Mouse (Mus musculus) kidney, embryonic 15.5 days (tissue): ENCODE measurements at regions not wholly inside any gene's neighbourhood (a gene's known extent, or its start where the extent isn't known, plus 50 kb on each side); places are given as distances from the start of the nearest gene placed in this dataset.

Experiments used
- ATAC-seq: fragments of 200-750 bp; cut with Nextera tagmentation; replicated peaks from 2 replicates; pipeline ENCODE4 v1.8.0; 2017; ENCODE audit warnings: moderate TSS enrichment; ENCODE audit not compliant: low FRiP score
- H3K27ac ChIP-seq: fragments of 300-500 bp; sonication (generic); 2 replicates; pipeline ENCODE4 v1.5.1; 2015; ENCODE audit warnings: mild to moderate bottlenecking, inconsistent platforms
- H3K27me3 ChIP-seq: fragments of 300-500 bp; sonication (generic); 2 replicates; pipeline ENCODE4 v1.6.1; 2015; ENCODE audit warnings: inconsistent platforms
- H3K36me3 ChIP-seq: fragments of 300-500 bp; sonication (generic); 2 replicates; pipeline ENCODE4 v1.6.1; 2015; ENCODE audit warnings: inconsistent platforms
- H3K4me1 ChIP-seq: fragments of 300-500 bp; sonication (generic); 2 replicates; pipeline ENCODE4 v1.6.1; 2015; ENCODE audit warnings: inconsistent platforms
- H3K4me2 ChIP-seq: fragments of 300-500 bp; sonication (generic); 2 replicates; pipeline ENCODE4 v1.6.1; 2015; ENCODE audit warnings: moderate library complexity, mild to moderate bottlenecking, inconsistent platforms
- H3K4me3 ChIP-seq: fragments of 300-500 bp; sonication (generic); replicated peaks from 2 replicates; pipeline ENCODE4 v1.5.1; 2015; ENCODE audit warnings: mild to moderate bottlenecking, inconsistent platforms
- H3K9ac ChIP-seq: fragments of 300-500 bp; sonication (generic); 2 replicates; pipeline ENCODE4 v1.6.1; 2015; ENCODE audit warnings: mild to moderate bottlenecking, inconsistent platforms
- H3K9me3 ChIP-seq: fragments of 300-500 bp; sonication (generic); replicated peaks from 2 replicates; pipeline ENCODE4 v1.6.1; 2016; ENCODE audit warnings: inconsistent platforms
- WGBS: fragments of 180-500 bp; shearing (Covaris S2); methylation state at CpG from one replicate; pipeline ENCODE4 v1.1.7; 2015; ENCODE audit warnings: mixed read lengths; 5-methylcytosine and 5-hydroxymethylcytosine counted together

DNA sequence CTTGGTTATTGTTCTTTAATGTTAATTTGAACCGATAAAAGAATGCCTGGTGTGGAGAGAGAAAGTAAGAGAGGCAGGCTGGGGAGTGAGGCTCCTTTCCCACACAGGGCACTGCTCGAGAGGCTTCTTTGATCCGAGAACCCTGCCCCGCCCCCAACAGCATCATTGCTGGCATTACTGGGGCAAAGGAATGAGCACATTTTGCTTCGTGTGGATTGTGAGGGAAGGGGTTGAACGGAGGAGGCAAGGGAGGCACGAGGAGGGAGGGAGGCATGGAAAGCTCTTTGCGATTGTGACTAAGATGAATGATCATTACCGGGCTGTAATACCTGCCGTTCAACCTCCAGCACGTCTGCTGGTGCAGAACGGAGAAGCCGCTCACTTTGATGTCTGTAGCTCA is 178.2 kb upstream of the Gypa start:
- Histone ChIP-seq H3K27me3 (peaks cover 18% of the 10 kb centered on the region), H3K4me2 (peak overlapping the region; percentile 60), H3K4me1 (peaks cover 33% of the 10 kb centered on the region), H3K9me3 (no peaks in the 10 kb centered on the region), H3K27ac (peak overlapping the region; percentile 76), H3K4me3 (peak overlapping the region; percentile 25), H3K36me3 (no peaks in the 10 kb centered on the region), H3K9ac (0 out of 2 replicates have a peak overlapping the region, but pooled peaks have one; percentile 21)
- 3% methylated on average over 13 of the region's 13 CpGs for WGBS
- ATAC-seq: peak; percentile 84

- no peak overlapping the region for H3K9ac ChIP-seq
- peaks cover 18% of the 10 kb centered on the region for H3K27me3 ChIP-seq
- ATAC-seq: peak; percentile 84
- H3K36me3 ChIP-seq: no peaks in the 10 kb centered on the region
- H3K4me1 ChIP-seq: peaks cover 33% of the 10 kb centered on the region
- H3K9me3 ChIP-seq: no peaks in the 10 kb centered on the region
- 0 out of 2 replicates have a peak overlapping the region, but pooled peaks have one; percentile 25 for H3K4me3 ChIP-seq
- 3% methylated on average over 7 of the region's 7 CpGs for WGBS
- H3K27ac ChIP-seq: peak overlapping the region; percentile 76
- peak overlapping the region; percentile 60 for H3K4me2 ChIP-seq
These were observed 178.8 kb upstream of the Gypa start for GRCm38 (mm10) chr8:80314826-80315225.

DNA sequence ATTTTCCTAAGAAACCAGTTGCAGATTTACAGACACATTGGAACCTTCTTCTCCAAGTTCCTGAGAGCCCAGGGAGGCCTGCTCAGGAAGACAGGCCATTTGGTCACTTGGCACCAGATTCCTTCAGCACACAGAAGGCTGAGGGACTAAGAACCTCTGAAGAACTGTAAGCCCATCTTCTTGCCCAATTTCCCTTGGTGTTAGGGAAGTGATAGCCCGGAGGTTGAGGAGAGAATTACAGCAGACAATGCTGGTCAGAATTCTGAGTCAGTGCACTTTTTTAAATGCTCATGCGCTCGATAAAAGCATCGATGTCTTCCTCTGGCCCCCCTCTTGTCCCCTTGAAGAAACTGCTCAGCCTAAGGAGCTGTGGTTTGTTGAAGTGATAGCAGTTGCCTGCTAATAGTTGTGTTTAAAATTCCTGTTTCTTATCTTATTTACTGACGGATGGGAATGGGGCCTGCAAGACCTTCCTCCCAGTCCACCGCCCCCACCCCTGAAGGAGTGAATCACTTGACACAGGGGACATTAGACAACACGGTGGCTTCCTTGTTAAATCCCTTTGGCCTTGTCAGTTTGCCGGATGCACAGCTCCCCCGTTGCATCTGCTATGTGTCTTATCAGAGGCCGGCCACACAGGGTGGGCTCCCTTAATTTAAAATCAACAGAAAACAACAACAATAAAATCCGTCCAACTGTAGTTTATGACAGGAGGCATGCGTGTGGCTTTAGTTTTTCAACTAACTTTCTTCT is 179.5 kb upstream of the Gypa start:
- ATAC-seq: peak; percentile 63
- H3K4me2 ChIP-seq: 0 out of 2 replicates have a peak overlapping the region, but pooled peaks have one; percentile 9
- H3K27ac ChIP-seq: peak overlapping the region; percentile 28
- H3K4me1 ChIP-seq: peaks cover 33% of the 10 kb centered on the region
- H3K9me3 ChIP-seq: no peaks in the 10 kb centered on the region
- H3K9ac ChIP-seq: no peak overlapping the region
- no peak overlapping the region for H3K4me3 ChIP-seq
- peaks cover 18% of the 10 kb centered on the region for H3K27me3 ChIP-seq
- H3K36me3 ChIP-seq: no peaks in the 10 kb centered on the region
- 29% methylated on average over 12 of the region's 12 CpGs for WGBS

DNA sequence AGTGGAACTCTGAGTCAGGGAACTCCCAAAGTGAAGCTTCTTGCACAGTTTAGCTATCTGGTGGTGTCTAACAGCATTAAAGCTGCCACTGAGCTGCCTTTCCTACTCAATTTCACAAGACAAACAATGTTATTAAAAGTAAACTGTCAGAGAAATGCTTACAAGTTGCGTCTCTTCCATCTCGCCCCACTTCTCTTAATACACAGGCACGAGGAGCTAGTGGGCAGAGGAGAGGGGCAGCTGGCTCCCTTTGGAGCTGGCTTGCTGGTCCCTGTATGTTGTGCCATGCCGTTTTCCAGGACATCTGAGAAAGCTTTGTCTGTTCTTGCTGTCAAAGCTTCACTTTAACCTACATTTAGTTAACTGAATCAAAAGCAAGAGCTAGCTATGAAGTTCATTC is 185.8 kb upstream of the Gypa start:
- no peaks in the 10 kb centered on the region for H3K4me1 ChIP-seq
- H3K4me3 ChIP-seq: no peak overlapping the region
- H3K36me3 ChIP-seq: no peaks in the 10 kb centered on the region
- H3K4me2 ChIP-seq: no peak overlapping the region
- H3K27ac ChIP-seq: no peak overlapping the region
- H3K27me3 ChIP-seq: peaks cover 9% of the 10 kb centered on the region
- 82% methylated on average over 4 of the region's 4 CpGs for WGBS
- H3K9ac ChIP-seq: no peak overlapping the region
- no peak for ATAC-seq
- no peaks in the 10 kb centered on the region for H3K9me3 ChIP-seq

GRCm38 (mm10) chr8:80298596-80298995 is 195.0 kb upstream of the Gypa start:
- ATAC-seq: no peak
- Histone ChIP-seq H3K4me1 (no peaks in the 10 kb centered on the region), H3K4me3 (no peak overlapping the region), H3K27me3 (no peaks in the 10 kb centered on the region), H3K9me3 (no peaks in the 10 kb centered on the region), H3K4me2 (no peak overlapping the region), H3K36me3 (no peaks in the 10 kb centered on the region), H3K27ac (no peak overlapping the region), H3K9ac (no peak overlapping the region)
- WGBS: 77% methylated on average over 5 of the region's 5 CpGs

GRCm38 (mm10) chr8:80290311-80290710 is 203.3 kb upstream of the Gypa start:
- no peaks in the 10 kb centered on the region for H3K36me3 ChIP-seq
- ATAC-seq: no peak
- no peak overlapping the region for H3K27ac ChIP-seq
- H3K27me3 ChIP-seq: no peaks in the 10 kb centered on the region
- H3K4me2 ChIP-seq: no peak overlapping the region
- H3K4me3 ChIP-seq: no peak overlapping the region
- H3K9ac ChIP-seq: no peak overlapping the region
- H3K9me3 ChIP-seq: no peaks in the 10 kb centered on the region
- 75% methylated on average over 1 of the region's 1 CpGs for WGBS
- H3K4me1 ChIP-seq: no peaks in the 10 kb centered on the region

DNA sequence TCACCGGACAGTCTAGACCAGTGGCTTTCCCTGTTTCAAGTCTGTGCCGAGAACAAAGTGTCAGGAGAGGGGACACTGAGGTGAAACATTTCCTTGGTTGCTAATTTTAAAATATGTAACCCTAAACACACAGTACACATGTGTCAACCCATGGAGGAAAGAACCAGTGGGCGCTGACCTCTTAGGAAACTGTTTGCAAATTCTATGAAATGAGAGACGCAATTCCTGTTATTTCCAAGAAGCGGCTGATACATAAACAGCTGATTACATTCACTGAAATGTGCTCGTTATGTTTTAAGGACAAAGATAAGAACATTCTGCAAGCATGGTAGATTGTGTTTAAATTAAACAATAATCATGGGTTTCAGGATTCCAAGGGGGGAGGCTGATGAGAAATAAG is 204.3 kb upstream of the Gypa start:
- Histone ChIP-seq H3K4me2 (no peak overlapping the region), H3K9ac (no peak overlapping the region), H3K27me3 (no peaks in the 10 kb centered on the region), H3K27ac (no peak overlapping the region), H3K36me3 (no peaks in the 10 kb centered on the region), H3K4me3 (no peak overlapping the region), H3K9me3 (no peaks in the 10 kb centered on the region), H3K4me1 (no peaks in the 10 kb centered on the region)
- ATAC-seq: no peak
- 79% methylated on average over 6 of the region's 6 CpGs for WGBS

DNA sequence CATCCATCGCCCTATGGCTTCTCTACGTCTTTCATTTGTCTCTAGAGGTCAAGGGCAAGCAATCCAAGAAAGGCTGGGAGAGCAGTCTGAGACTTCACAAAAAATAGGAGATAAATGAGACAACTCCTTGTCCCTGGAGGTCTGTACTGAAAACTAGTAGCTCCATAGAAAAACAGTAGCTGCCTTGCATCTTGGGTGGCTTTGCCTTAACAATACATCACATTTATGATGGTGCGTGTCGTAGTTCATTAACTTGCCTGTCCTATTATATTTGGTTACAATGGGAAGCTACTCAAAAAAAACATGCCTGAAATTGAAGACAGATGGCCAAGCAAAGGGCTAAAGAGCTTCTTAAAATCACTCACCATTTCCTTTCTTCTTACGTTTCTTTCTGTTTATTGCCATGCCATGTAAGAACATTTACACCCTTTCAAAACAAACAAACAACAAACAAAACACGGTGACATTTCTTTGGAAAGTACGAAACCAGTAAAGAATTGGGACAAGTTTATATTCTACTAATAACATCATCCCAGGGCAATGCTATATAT is 211.2 kb upstream of the Hhip start:
- no peak overlapping the region for H3K9ac ChIP-seq
- peak; percentile 64 for ATAC-seq
- 23% methylated on average over 7 of the region's 7 CpGs for WGBS
- H3K9me3 ChIP-seq: no peaks in the 10 kb centered on the region
- no peak overlapping the region for H3K27ac ChIP-seq
- H3K4me3 ChIP-seq: no peak overlapping the region
- peaks cover 15% of the 10 kb centered on the region for H3K27me3 ChIP-seq
- H3K4me2 ChIP-seq: no peak overlapping the region
- H3K36me3 ChIP-seq: no peaks in the 10 kb centered on the region
- no peaks in the 10 kb centered on the region for H3K4me1 ChIP-seq

- no peaks in the 10 kb centered on the region for H3K36me3 ChIP-seq
- no peaks in the 10 kb centered on the region for H3K9me3 ChIP-seq
- H3K4me1 ChIP-seq: 0 out of 2 replicates have a peak, but pooled peaks cover 5% of the 10 kb centered on the region
- H3K4me2 ChIP-seq: no peak overlapping the region
- no peak overlapping the region for H3K4me3 ChIP-seq
- no peak overlapping the region for H3K9ac ChIP-seq
- WGBS: 84% methylated on average over 2 of the region's 2 CpGs
- ATAC-seq: no peak
- H3K27me3 ChIP-seq: peaks cover 10% of the 10 kb centered on the region
- no peak overlapping the region for H3K27ac ChIP-seq
These were observed 207.1 kb upstream of the Hhip start for GRCm38 (mm10) chr8:80264915-80265314.

GRCm38 (mm10) chr8:80263468-80263945 is 205.7 kb upstream of the Hhip start:
- no peaks in the 10 kb centered on the region for H3K36me3 ChIP-seq
- H3K4me3 ChIP-seq: no peak overlapping the region
- H3K9ac ChIP-seq: no peak overlapping the region
- H3K4me1 ChIP-seq: 0 out of 2 replicates have a peak, but pooled peaks cover 5% of the 10 kb centered on the region
- H3K9me3 ChIP-seq: no peaks in the 10 kb centered on the region
- peaks cover 10% of the 10 kb centered on the region for H3K27me3 ChIP-seq
- no peak overlapping the region for H3K27ac ChIP-seq
- no peak for ATAC-seq
- WGBS: 29% methylated on average over 11 of the region's 11 CpGs
- no peak overlapping the region for H3K4me2 ChIP-seq

DNA sequence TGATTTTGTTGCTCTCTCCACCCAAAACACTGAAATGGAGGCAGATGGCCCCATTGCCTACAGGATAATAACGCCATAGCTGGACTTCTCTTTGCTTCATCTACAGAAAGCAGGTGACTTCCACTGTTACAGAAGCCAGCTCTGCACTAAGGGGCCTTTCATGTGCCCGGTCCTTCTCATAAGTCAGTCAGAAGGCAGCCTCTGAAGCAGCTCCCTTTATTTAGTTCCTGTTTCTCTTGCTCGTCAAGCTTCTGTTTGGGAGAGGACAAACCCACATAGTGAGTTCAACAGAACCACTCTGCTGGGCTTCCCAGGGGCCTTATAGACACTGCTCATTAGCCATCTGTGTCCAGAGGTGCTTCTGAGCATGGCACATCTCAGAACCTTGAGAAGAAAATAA is 205.1 kb upstream of the Hhip start:
- 0 out of 2 replicates have a peak, but pooled peaks cover 5% of the 10 kb centered on the region for H3K4me1 ChIP-seq
- H3K27ac ChIP-seq: no peak overlapping the region
- no peak overlapping the region for H3K4me3 ChIP-seq
- no peak for ATAC-seq
- no peak overlapping the region for H3K4me2 ChIP-seq
- 77% methylated on average over 3 of the region's 3 CpGs for WGBS
- H3K36me3 ChIP-seq: no peaks in the 10 kb centered on the region
- H3K27me3 ChIP-seq: peaks cover 10% of the 10 kb centered on the region
- no peak overlapping the region for H3K9ac ChIP-seq
- no peaks in the 10 kb centered on the region for H3K9me3 ChIP-seq

DNA sequence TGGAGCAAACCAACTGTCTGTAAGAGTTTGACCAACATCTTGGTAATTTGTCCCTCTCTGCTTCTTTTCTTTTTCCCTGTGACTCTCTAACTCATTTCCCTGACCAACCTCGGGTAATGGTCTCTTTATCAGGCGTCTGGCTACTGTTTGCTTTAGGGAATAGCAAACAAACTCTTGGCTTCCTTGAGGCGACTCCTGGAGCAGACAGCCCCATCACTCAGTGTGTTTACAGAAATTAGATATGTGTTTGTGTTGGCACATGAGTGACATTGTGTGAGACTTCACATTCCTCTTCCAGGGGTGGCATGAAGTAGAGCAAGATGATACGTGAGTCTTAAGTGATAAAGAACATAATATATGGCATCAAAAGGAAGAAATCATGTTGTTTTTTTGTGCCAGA is 195.7 kb upstream of the Hhip start:
- no peak overlapping the region for H3K9ac ChIP-seq
- no peak overlapping the region for H3K4me3 ChIP-seq
- ATAC-seq: no peak
- 0 out of 2 replicates have a peak, but pooled peaks cover 3% of the 10 kb centered on the region for H3K4me1 ChIP-seq
- no peak overlapping the region for H3K4me2 ChIP-seq
- H3K27ac ChIP-seq: no peak overlapping the region
- H3K27me3 ChIP-seq: no peaks in the 10 kb centered on the region
- no peaks in the 10 kb centered on the region for H3K9me3 ChIP-seq
- 16% methylated on average over 4 of the region's 4 CpGs for WGBS
- no peaks in the 10 kb centered on the region for H3K36me3 ChIP-seq
